Mouse (Mus musculus): ENCODE results near the gene Ccna1.

Ccna1 gene

DNA sequence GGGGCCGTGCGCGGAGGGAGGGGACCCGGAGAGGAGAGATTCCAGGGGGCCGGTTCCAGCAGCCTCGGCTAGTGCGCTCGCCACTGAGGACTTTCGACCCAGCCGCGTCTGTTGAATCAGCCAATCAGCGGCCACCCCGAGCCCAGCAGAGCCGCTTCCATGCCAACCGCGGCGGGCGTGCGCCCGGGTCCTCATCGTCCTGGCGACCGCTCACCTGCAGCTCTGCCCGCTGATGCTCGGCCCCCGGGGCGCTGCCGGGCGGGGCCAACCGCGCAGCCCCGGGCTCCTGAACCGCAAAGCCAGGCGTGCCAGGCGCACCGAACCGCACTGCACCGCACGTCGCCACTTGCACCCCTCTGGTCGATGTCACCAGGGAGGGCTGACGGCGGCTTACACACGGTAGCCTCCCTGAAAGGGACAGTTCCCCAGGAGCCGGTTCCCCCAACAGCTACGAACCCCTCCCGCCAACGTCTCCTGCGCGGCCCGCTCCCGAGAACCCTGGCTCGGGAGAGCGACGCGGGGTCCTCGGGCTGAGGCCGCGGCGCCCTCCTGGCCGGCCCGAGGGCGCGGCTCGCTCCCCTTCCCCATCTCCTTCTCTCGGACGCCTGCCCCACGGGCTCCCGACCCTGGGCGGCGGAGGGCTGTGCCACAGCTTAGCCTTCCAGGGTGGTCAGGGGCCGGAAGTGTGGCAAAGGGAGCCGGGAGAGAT, at the start of gene Ccna1:
Gene Ccna1, minus strand, starts transcription at position 464 of the 709 bp plus-strand sequence.
- peak; percentile 37 for DNase-seq (ENCODE audit: low spot score)

DNA sequence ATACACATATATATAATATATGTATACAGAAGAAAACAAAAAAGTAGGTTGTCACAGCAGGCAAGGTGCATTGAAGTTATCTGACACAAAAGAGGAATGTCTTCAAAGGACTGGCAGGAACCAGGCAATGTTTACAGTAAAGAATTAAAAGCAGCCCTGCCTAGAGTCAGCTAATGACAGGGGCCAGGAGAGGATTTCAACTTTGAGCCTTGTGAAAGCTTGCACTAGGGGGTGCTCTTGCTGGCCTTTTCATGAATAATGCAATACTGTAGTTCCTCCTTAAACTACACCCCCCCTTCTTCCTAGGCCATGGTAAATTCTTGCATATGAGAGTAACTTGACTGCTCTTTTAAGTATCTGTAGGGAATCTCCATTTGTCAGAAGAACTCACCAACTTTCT, 45.8 kb upstream of the Ccna1 start:
- no peak for DNase-seq (ENCODE audit: low spot score)

GRCm38 (mm10) chr3:55098990-55099389, 43.7 kb upstream of the Ccna1 start:
- DNase-seq (ENCODE audit: low spot score) = no peak

- DNase-seq (ENCODE audit: low spot score) = no peak
Observed at GRCm38 (mm10) chr3:55098014-55098413, 42.7 kb upstream of the Ccna1 start.

DNA sequence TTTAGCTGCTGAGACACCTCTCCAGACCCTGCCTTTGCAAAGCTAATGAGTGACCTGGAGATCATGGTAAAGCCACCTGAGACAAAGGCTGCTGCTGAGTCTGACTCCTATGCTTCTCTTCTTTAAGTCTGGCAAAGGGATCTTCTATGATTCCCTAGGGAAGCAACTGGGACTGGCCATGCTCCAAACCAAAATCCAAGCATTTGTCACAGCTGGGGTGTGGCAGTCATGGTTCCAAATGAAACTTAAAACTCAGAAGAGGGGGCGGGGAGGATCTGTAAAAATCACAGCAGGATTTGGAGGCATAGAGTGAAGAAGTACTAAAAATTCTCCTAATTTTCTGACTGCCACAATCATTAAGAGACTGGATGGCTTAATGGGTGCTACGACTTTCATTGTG, 41.9 kb upstream of the Ccna1 start:
- DNase-seq (ENCODE audit: low spot score) = no peak

DNA sequence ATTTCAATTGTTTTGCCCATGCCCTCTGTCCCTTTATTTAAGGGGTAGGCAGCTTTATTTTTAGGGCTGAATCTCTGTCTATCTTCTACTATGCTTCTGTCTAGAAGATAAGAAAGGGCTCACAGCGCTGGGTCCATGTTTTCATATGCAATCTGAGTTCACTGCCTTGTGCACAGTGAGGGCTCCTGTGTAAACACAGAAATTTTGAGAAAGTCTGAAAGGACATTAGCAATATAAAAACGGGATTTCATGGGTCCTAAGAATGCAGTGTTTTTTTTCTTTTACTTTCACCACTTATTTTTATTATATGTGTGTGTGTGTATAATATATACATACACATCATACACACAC, 41.3 kb upstream of the Ccna1 start:
- DNase-seq (ENCODE audit: low spot score) = no peak

GRCm38 (mm10) chr3:55095968-55096654, 40.8 kb upstream of the Ccna1 start:
- DNase-seq (ENCODE audit: low spot score) = peak; percentile 13

- DNase-seq (ENCODE audit: low spot score) = no peak
Observed at GRCm38 (mm10) chr3:55093161-55093560, 37.9 kb upstream of the Ccna1 start.

DNA sequence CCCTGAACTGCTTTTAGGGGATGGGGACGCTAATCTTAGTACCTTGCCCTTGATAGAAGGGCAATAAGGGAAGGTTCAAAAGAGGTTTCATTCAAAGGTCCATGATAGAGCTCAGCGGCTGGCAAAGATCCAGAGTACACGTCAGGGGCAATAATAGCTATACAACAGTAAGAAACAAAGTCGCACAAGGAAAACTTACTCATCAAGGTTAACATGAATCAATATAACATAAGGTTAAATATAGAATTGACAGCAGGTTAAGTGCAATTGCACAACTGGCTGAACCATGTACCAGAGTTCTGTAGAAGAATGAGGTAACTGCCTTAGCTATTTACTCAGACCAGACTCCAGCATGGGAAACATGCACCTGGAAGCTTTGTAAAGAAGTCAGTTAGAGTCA, 34.0 kb upstream of the Ccna1 start:
- no peak for DNase-seq (ENCODE audit: low spot score)

DNA sequence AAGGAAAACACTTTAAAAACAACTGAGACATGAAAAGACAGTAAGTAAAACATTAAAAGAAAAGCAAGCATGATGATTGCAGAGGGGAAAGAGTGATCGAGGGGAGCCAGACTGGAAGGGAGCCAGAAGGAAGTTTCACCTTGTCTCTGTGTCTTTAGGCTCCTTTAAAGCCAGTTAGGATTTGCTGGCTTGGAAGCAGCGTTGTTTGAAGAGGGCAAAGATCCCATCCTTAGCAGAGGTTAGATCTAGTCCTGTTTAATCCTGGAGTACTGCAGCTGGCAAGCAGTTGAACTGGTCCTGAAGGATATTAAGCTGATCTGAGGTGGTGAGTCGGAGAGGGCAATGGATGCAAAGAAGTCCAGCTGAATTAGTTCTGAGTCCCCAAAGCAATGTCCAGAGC, 33.5 kb upstream of the Ccna1 start:
- no peak for DNase-seq (ENCODE audit: low spot score)

GRCm38 (mm10) chr3:55088359-55088758, 33.1 kb upstream of the Ccna1 start:
- DNase-seq (ENCODE audit: low spot score) = no peak

GRCm38 (mm10) chr3:55087360-55087759, 32.1 kb upstream of the Ccna1 start:
- no peak for DNase-seq (ENCODE audit: low spot score)

- no peak for DNase-seq (ENCODE audit: low spot score)
Observed at GRCm38 (mm10) chr3:55086948-55087347, 31.6 kb upstream of the Ccna1 start.

GRCm38 (mm10) chr3:55085716-55086115, 30.4 kb upstream of the Ccna1 start:
- no peak for DNase-seq (ENCODE audit: low spot score)

- no peak for DNase-seq (ENCODE audit: low spot score)
Observed at GRCm38 (mm10) chr3:55084781-55085180, 29.5 kb upstream of the Ccna1 start.

- peak; percentile 25 for DNase-seq (ENCODE audit: low spot score)
Observed at GRCm38 (mm10) chr3:55080055-55080454, 24.8 kb upstream of the Ccna1 start.

DNA sequence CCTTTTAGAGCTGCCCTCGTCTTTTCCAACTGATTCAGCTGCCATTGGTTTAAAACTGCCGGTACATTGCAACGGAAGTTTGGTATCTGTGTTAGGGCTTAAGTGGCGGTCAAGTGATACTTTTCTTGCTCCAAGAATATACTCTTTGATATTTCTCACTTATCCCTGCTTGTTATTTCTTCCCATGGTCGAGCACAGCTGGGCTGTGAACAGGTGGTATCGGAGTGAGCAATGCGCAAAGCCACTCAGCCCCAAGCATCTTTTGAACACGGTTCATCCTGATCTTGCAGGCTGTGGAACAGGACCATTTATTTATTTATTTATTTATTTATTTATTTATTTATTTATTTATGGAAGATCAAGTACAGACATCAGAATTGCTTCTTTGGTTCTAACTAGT, 24.3 kb upstream of the Ccna1 start:
- DNase-seq (ENCODE audit: low spot score) = no peak

GRCm38 (mm10) chr3:55078233-55078632, 22.9 kb upstream of the Ccna1 start:
- no peak for DNase-seq (ENCODE audit: low spot score)

DNA sequence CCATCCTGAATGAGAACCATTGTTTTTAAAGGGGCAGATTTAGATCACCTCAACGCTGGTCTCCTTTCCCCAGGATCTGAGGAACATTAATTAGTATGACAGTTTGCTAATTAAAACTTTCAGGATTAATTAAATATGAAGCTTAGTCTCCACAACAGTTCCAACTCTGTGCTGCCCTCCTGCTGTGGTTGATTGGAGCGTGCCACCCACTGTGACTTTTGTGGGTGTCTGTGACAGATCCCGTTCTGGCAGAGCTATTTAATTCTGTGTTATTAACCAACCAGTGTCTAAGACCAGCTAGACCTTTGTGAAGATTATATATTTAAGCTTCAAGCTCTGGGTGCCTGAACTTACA, 20.0 kb upstream of the Ccna1 start:
- DNase-seq (ENCODE audit: low spot score) = no peak

DNA sequence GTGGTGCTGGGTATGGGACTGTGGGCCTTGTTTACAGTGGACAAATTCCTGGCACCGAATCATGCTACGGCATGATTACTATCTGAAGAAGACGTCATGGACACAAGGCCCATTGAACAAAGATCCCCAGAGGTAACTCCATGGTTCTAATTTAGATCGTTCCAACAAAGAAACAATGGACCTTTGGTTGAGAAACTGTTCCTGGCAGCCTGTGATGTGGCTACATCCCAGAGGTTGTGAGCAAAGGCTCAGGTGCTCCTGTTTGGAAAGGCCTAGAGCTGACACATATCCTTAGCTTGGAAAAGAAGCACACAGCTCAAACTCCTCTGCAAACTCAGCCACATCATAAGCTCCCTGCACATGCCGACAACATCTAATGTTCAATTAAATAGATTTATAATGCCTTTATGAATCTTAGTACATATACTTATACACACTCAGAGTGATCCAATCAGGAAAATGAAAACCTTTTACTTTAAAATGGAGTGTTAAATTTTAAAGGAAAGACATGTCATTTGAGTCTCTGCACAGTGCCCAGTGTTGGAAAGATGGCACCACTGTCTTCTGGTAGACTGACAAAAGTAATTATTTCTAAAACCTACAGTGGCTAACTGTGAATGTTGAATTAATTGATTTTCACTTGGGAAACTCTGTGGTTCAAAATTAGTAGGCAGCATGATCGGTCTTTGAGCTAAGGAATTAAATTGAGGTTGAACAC, 19.4 kb upstream of the Ccna1 start:
- DNase-seq (ENCODE audit: low spot score) = no peak

DNA sequence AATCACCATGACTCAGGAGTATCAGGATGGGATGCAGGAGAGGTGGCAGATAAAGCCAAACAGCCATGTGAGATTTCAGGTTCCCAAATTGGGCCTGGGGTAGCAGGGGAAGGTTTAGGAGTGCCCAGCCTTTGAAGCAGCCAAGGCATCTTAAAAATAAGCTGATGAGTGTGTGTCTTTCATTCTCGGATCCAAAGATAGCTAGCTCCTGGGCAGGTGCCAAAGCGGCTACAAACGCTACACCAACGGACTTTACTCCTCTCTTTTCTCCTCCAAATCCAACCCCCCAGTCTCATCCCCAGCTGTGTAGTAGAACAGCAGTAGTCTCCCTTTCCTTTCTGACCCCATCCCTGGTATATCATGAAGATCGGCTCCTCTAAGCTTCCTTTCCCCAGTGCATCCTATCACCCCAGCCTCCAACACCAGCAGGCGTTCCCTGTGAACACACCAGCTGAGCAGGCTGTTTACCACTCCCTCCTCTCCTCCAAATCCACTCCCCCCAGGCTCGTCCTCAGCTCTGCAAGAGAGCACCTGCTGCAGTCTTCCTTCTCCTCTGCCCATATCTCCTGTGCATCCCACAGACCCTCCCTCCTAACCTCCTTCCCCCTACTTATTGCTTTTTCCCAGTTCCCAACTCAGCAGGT, 12.6 kb upstream of the Ccna1 start:
- no peak for DNase-seq (ENCODE audit: low spot score)

DNA sequence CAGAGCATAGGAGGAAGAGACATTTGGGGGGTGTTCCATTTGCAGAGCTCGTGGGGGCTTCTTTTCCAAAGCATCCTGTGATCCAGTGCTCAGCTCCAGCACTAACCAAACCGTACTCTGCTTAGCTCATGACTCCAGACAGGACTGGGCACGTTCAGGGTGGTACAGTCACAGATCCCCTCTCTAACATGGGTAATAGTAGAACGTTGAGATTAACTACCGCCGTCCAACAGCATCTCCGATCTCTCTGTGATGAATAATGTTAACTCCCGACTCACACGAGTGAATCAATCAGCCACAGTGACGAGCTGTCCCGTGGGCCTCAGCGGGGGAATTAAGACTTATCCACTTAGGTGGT, 11.3 kb upstream of the Ccna1 start:
- no peak for DNase-seq (ENCODE audit: low spot score)
